Mouse (Mus musculus) G1E (cell line): ENCODE measurements around the gene Kctd14. TPM values are rescaled to one million over a fixed set of nuclear protein-coding genes. Genes with fewer than 3 reads are reported as not detected.

Experiments
- ATAC-seq: 2 replicates; pipeline ENCODE4 v1.8.0; 2016; ENCODE audit warnings: mild to moderate bottlenecking; ENCODE audit not compliant: insufficient number of reproducible peaks, poor library complexity, low FRiP score, severe bottlenecking; ENCODE audit errors: extremely low read depth
- DNase-seq: peaks from one replicate; pipeline ENCODE4 v3.0.0; 2012; ENCODE audit warnings: low spot score
- H3K27me3 ChIP-seq: 2 replicates; pipeline ENCODE4 v1.6.1; 2012; ENCODE audit warnings: mild to moderate bottlenecking, low read length, inconsistent platforms; ENCODE audit not compliant: insufficient read depth
- H3K36me3 ChIP-seq: replicated peaks from 2 replicates; pipeline ENCODE3; 2012; ENCODE audit warnings: mild to moderate bottlenecking, inconsistent platforms
- H3K4me1 ChIP-seq: 2 replicates; pipeline ENCODE4 v1.6.1; 2012; ENCODE audit warnings: low read depth, low read length, inconsistent platforms, mixed read lengths; ENCODE audit not compliant: insufficient read depth
- H3K4me3 ChIP-seq: 2 replicates; pipeline ENCODE4 v1.5.1; 2012; ENCODE audit warnings: low read depth, mild to moderate bottlenecking, inconsistent platforms, low read length, moderate library complexity, mixed read lengths
- H3K9me3 ChIP-seq: replicated peaks from 2 replicates; pipeline ENCODE4 v1.6.1; 2012; ENCODE audit warnings: inconsistent platforms
- CTCF ChIP-seq: IDR thresholded peaks from 2 replicates; pipeline ENCODE4 v1.5.1; 2012; ENCODE audit warnings: low read depth, low read length, inconsistent platforms, mixed read lengths
- GATA1 ChIP-seq: IDR thresholded peaks from 2 replicates; pipeline ENCODE4 v1.6.1; 2012; ENCODE audit warnings: borderline replicate concordance, low read length, inconsistent platforms, mixed read lengths
- GATA2 ChIP-seq: IDR thresholded peaks from 2 replicates; pipeline ENCODE4 v1.6.1; 2012; ENCODE audit warnings: low read depth, low read length, inconsistent platforms, borderline replicate concordance
- POLR2AphosphoS5 ChIP-seq: IDR thresholded peaks from 2 replicates; pipeline ENCODE4 v1.6.1; 2012; ENCODE audit warnings: low read depth, low read length, inconsistent platforms; ENCODE audit not compliant: insufficient replicate concordance
- TAL1 ChIP-seq: conservative IDR thresholded peaks from 2 replicates; pipeline ENCODE4 v1.6.1; 2012; ENCODE audit warnings: low read depth, low read length, inconsistent platforms, mixed read lengths
- polyA plus RNA-seq: library from polyadenylated mRNA; stranded (reverse); fragments of >175 nt; gene quantifications from 2 replicates; pipeline ENCODE4 v1.2.3, GENCODE M21; 2012
- total RNA-seq, 2 experiments: library from RNA; stranded (forward) in 1 of 2; stranded (reverse) in 1 of 2; fragments of 200-1000 nt in 1 of 2; fragments of >200 nt in 1 of 2; fragmentation: Nextera tagmentation in 1 of 2; gene quantifications; 2 replicates each; pipeline ENCODE4 v1.2.3; 2014 to 2017

Gene Kctd14
- total and polyA plus RNA-seq, 3 experiments = 0.11 TPM; not detected in 2

DNA sequence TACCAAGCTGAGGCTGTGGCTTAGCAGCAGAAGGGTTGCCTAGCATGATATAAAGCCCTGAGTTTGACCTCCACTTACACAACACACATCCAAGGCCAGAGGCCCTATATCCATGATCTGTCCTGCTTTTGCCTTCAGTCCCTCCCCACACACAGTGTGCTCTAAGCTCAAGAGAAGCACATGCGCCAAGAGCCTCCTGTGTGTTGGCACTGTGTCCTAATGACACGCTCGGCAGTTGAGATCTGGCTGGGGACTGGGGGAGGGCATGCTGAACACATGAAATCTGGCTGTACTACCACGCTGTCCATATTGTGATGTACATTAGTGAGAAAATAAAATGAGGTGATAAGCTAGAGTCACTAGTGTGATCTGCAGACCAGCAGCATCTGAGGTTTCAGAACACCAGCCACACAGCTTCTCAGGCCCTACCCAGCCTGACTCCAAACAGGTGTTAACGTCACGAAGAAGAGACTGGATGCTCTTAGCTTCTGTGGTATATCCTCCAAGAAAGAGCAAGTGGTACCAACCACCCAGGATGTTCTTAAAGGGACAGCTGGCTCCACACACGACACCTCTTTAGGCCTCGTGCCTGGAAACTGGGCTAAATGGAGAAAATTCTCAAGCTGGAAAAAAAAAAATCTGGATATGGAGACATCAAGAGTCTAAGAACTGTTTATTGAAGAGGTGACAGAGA is 30.0 kb upstream of the Kctd14 start:
- DNase-seq = no peak
- no peak for TF ChIP-seq POLR2AphosphoS5
- TF ChIP-seq GATA1 = no peak
- no peak for TF ChIP-seq TAL1
- no peak for TF ChIP-seq GATA2
- TF ChIP-seq CTCF = no peak
- no peak overlapping the region for H3K4me3 ChIP-seq
- no peaks in the 10 kb centered on the region for H3K36me3 ChIP-seq
- ATAC-seq = no peak
- no peaks in the 10 kb centered on the region for H3K9me3 ChIP-seq
- no peaks in the 10 kb centered on the region for H3K4me1 ChIP-seq
- H3K27me3 ChIP-seq = peaks cover 35% of the 10 kb centered on the region

DNA sequence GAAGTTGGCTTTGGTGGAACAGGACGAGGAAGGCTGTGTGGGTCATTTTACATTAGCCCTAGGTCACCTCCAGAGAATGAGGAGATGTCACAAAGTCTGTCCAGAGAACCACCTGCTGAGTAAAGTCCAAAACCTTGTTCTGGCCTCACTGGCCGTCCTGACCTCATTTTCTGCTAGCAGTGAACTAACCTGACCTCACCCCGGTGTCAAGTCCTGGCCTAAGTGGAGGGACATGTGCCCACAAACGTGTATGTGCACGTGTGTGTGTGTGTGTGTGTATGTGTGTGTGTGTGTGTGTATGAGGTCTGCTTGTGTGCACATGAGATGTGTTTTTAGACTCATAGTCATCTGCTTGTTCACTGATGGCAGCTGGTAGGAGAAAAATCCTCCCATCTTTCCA is 27.4 kb upstream of the Kctd14 start:
- no peak for ATAC-seq
- DNase-seq = no peak
- H3K4me1 ChIP-seq = no peaks in the 10 kb centered on the region; the same call in 1 of the 2 replicates
- H3K4me3 ChIP-seq = no peak overlapping the region
- H3K27me3 ChIP-seq = peaks cover 34% of the 10 kb centered on the region
- H3K36me3 ChIP-seq = no peaks in the 10 kb centered on the region
- no peaks in the 10 kb centered on the region for H3K9me3 ChIP-seq
- TF ChIP-seq GATA1 (no peak), CTCF (no peak), TAL1 (no peak), GATA2 (no peak), POLR2AphosphoS5 (no peak)

DNA sequence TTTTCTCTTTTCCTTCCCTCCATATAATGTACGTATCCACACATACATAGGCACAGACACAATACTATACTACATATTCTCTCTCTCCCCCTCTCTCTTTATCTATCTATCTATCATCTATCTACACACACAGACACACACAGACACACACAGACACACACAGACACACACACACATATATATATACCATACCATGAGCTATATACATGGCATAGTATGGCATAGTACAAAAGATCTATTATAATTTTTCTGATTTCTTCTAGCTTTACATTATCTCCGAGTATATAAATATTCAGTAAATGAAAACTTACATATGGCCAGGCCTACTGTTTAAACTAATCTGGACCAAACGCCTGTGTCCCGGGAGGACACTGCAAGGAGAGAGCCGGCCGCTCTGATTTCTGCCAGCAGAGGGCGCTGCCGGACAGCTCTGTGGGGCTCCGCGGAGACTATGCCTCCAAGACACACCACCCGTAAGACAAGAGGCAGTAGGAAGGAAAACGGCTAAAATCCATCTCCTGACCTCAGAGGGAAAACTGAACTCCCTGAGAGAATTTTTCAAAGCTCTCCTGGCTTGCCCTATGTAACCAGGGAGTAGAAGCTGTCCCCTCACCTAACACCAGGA is 26.4 kb upstream of the Kctd14 start:
- Histone ChIP-seq H3K27me3 (peaks cover 29% of the 10 kb centered on the region), H3K36me3 (no peaks in the 10 kb centered on the region), H3K9me3 (no peaks in the 10 kb centered on the region), H3K4me3 (no peak overlapping the region), H3K4me1 (no peaks in the 10 kb centered on the region; the same call in 1 of the 2 replicates)
- DNase-seq (peak; percentile 72), ATAC-seq (peak; percentile 68)
- no peak for TF ChIP-seq TAL1
- peak; percentile 72 for TF ChIP-seq CTCF

DNA sequence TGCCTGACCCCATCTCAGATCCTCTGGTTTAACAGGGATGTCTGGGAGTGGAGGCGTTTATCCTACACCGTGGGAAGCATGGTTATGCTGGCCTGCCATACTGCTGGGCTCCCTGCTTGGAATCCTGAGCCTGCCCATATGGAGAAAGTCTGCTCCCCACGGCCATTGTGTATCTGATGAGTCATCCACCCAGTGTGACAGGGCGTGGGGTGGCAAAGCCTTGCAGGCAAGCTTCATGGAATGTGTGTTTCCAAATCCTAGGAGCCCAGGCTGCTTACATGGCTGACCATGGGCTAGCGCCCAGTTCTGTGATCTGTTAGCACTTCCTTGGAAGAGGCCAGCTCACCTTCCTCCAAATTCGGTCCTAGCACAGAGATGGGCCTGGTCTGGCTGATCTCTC is 24.6 kb upstream of the Kctd14 start:
- DNase-seq (no peak), ATAC-seq (no peak)
- Histone ChIP-seq H3K4me3 (no peak overlapping the region), H3K4me1 (no peaks in the 10 kb centered on the region; the same call in 1 of the 2 replicates), H3K9me3 (no peaks in the 10 kb centered on the region), H3K27me3 (peaks cover 27% of the 10 kb centered on the region), H3K36me3 (no peaks in the 10 kb centered on the region)
- no peak for TF ChIP-seq TAL1
- no peak for TF ChIP-seq GATA1
- no peak for TF ChIP-seq GATA2
- TF ChIP-seq POLR2AphosphoS5 = no peak
- no peak for TF ChIP-seq CTCF

DNA sequence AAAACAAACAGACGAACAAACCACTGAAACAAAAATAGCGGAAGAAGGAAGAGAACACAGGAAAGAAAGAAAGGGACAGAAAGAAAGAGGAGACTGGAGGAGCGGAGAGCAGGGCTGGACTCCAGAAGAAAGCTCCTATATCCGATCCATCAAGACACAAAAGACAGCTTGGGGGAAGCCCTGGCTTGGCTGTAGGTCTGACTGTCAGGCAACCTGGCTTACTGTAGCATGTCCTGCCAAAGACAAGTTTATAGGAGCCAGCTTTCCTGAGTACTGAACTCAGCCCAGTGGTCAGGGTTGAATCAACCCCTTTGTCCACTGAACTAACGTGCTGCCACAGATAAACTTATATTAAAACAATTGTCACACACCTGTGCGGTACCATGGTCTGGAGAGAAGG is 23.8 kb upstream of the Kctd14 start:
- no peaks in the 10 kb centered on the region for H3K9me3 ChIP-seq
- H3K4me1 ChIP-seq = no peaks in the 10 kb centered on the region; the same call in 1 of the 2 replicates
- H3K27me3 ChIP-seq = peaks cover 23% of the 10 kb centered on the region
- ATAC-seq (no peak), DNase-seq (no peak)
- TF ChIP-seq POLR2AphosphoS5 = no peak
- no peak for TF ChIP-seq CTCF
- no peak for TF ChIP-seq TAL1
- no peak for TF ChIP-seq GATA2
- no peak for TF ChIP-seq GATA1
- no peaks in the 10 kb centered on the region for H3K36me3 ChIP-seq
- no peak overlapping the region for H3K4me3 ChIP-seq

DNA sequence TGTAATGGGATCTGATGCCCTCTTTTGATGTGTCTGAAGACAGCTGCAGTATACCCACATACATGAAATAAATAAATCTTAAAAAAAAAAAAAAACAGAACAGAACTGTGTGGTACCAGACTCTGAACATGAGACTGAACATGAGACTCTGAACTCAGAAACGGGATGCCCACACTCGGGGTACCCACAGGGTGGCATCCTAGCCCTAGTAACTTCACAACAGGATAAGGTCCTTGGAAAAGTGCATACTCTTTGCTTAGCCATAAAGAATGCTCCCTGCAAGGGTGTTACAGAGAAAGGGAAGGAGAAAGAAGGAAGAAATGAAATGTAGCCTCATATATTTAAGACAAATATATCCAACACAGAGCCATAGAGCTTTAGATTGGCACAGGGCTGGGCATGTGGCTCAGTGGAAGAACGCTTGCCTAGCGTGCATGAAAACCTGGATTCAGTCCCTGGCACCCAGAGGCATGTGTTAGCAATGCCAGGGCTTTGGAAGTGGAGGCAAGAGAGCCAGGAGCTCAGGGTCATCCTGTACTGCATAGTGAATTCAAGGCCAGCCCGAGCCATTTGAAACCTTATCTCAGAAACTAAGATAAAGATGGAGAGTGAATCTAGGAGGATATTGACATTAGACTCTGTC is 23.2 kb upstream of the Kctd14 start:
- peaks cover 18% of the 10 kb centered on the region for H3K27me3 ChIP-seq
- TF ChIP-seq CTCF = no peak
- TF ChIP-seq TAL1 = no peak
- TF ChIP-seq GATA2 = no peak
- no peak for TF ChIP-seq POLR2AphosphoS5
- no peak for TF ChIP-seq GATA1
- H3K36me3 ChIP-seq = no peaks in the 10 kb centered on the region
- H3K9me3 ChIP-seq = no peaks in the 10 kb centered on the region
- no peak overlapping the region for H3K4me3 ChIP-seq
- H3K4me1 ChIP-seq = no peaks in the 10 kb centered on the region; the same call in 1 of the 2 replicates
- ATAC-seq = no peak
- no peak for DNase-seq
